Mouse (Mus musculus) heart, postnatal 0 days (tissue): Measurements from ENCODE around the gene Hprt.

Experiments
- CTCF ChIP-seq: IDR thresholded peaks from 2 replicates; pipeline ENCODE4 v1.5.1; 2016; ENCODE audit warnings: antibody characterized with exemption, control low read depth, low read depth
- EP300 ChIP-seq: IDR thresholded peaks from 2 replicates; pipeline ENCODE4 v1.6.1; 2016; ENCODE audit warnings: antibody characterized with exemption, low read depth

GRCm38 (mm10) chrX:52965149-52965548 lies 22.8 kb upstream of the Hprt start:
- TF ChIP-seq CTCF (no peak), EP300 (no peak)
